Mouse (Mus musculus): Measurements from ENCODE around the gene Axdnd1. TPM values are rescaled to one million over a fixed set of nuclear protein-coding genes. Genes with fewer than 3 reads are reported as not detected.

Gene Axdnd1
- polyA plus RNA-seq, 1 experiment from 2014 or later, result 0.84 TPM

DNA sequence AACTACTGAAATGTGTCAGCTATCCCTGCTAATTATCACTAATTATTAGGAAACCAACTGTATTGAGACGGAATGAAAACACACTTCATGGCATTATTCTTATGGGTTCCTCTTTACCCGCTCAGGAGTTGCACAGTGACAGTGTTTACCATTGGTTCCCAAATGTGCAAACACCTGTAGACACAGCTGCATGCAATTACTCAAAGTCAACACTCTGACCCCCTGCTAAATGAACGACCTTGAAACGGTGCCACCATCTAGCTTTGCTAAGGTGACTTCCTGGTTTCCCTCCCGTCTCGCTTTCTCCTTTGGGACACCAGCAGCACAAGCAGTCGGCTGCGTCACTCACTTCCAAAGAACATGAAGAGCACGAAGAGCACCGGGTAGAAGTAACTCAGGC, 11.5 kb upstream of the Axdnd1 start:
- TF ChIP-seq EP300 (IDR thresholded peaks at IDR 0.05) (no peak), CTCF (IDR thresholded peaks at IDR 0.05) (no peak)
- DNase-seq (ENCODE audit: low spot score) (no peak), ATAC-seq (no peak)
- no peak overlapping the region for H3K9ac ChIP-seq (replicated peaks; ENCODE audit: low read depth)
- H3K27me3 ChIP-seq (replicated peaks; ENCODE audit: insufficient read depth, low read length), result no peaks in the 10 kb centered on the region
- H3K4me3 ChIP-seq (ENCODE audit: low read depth, low read length), result no peak overlapping the region
- H3K36me3 ChIP-seq (ENCODE audit: insufficient read depth, low read length), result peaks cover 49% of the 10 kb centered on the region; the same call in 1 of the 2 replicates
- 70% methylated on average over 10 of the region's 10 CpGs for WGBS
- no peaks in the 10 kb centered on the region for H3K4me1 ChIP-seq (ENCODE audit: insufficient read depth, low read depth, low read length)
- no peak overlapping the region for H3K27ac ChIP-seq (ENCODE audit: low read length)
- H3K9me3 ChIP-seq (ENCODE audit: low read length), result no peaks in the 10 kb centered on the region
- no peak overlapping the region for H3K4me2 ChIP-seq (replicated peaks; ENCODE audit: low read depth, low read length)

DNA sequence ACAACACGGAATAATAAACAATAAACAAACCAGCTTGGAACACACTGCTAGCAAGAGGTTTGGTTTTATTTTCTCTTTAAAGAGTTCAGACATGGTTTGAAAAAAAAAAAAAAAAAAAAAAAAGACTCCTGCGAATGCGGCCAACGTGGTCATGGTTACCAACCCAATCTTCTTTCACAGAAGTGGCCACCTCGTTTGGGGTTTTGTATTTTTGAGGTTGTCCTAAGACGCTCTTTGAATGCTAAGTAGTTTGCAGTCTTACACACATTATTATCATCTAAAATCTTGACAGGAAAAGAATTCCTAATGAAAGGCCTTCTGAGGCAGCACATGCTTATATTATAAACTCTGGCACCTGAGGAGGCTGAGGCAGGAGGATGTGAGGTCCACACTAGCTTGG, 7.5 kb upstream of the Axdnd1 start:
- Histone ChIP-seq H3K9me3 (ENCODE audit: low read length) (no peaks in the 10 kb centered on the region), H3K27ac (ENCODE audit: low read length) (no peak overlapping the region), H3K4me1 (ENCODE audit: insufficient read depth, low read depth, low read length) (no peaks in the 10 kb centered on the region), H3K27me3 (replicated peaks; ENCODE audit: insufficient read depth, low read length) (no peaks in the 10 kb centered on the region), H3K36me3 (ENCODE audit: insufficient read depth, low read length) (peaks cover 39% of the 10 kb centered on the region; the same call in 1 of the 2 replicates), H3K4me2 (replicated peaks; ENCODE audit: low read depth, low read length) (no peak overlapping the region), H3K9ac (replicated peaks; ENCODE audit: low read depth) (no peak overlapping the region), H3K4me3 (ENCODE audit: low read depth, low read length) (no peak overlapping the region)
- DNase-seq (ENCODE audit: low spot score) (no peak), ATAC-seq (no peak)
- 86% methylated on average over 6 of the region's 6 CpGs for WGBS
- no peak for TF ChIP-seq CTCF (IDR thresholded peaks at IDR 0.05)
- TF ChIP-seq EP300 (IDR thresholded peaks at IDR 0.05), result no peak

DNA sequence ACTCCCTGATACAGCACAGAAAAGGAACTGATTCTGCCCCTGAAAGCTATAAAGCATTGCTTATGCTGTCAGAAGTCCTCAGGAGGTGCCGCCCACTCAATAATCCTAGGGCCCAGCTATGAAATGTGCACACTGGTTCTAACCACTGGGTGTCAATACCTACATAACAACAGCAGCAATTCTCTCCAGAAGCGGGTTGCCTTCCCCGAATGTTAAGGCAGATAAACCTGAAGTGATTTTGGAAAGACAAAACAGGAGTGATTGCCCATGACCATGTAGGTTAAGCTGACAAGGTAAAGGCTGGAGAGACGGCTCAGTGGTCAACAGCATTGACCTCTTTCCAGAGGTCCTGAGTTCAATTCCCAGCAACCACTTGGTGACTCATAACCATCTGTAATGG, 4.8 kb upstream of the Axdnd1 start:
- H3K9ac ChIP-seq (replicated peaks; ENCODE audit: low read depth), result no peak overlapping the region
- no peaks in the 10 kb centered on the region for H3K27me3 ChIP-seq (replicated peaks; ENCODE audit: insufficient read depth, low read length)
- no peak for ATAC-seq
- no peak for DNase-seq (ENCODE audit: low spot score)
- no peaks in the 10 kb centered on the region for H3K4me1 ChIP-seq (ENCODE audit: insufficient read depth, low read depth, low read length)
- WGBS, result 90% methylated on average over 4 of the region's 4 CpGs
- no peak overlapping the region for H3K4me3 ChIP-seq (ENCODE audit: low read depth, low read length)
- TF ChIP-seq CTCF (IDR thresholded peaks at IDR 0.05), result no peak
- H3K36me3 ChIP-seq (ENCODE audit: insufficient read depth, low read length), result peaks cover 17% of the 10 kb centered on the region; the same call in 1 of the 2 replicates
- no peaks in the 10 kb centered on the region for H3K9me3 ChIP-seq (ENCODE audit: low read length)
- no peak overlapping the region for H3K27ac ChIP-seq (ENCODE audit: low read length)
- no peak overlapping the region for H3K4me2 ChIP-seq (replicated peaks; ENCODE audit: low read depth, low read length)

DNA sequence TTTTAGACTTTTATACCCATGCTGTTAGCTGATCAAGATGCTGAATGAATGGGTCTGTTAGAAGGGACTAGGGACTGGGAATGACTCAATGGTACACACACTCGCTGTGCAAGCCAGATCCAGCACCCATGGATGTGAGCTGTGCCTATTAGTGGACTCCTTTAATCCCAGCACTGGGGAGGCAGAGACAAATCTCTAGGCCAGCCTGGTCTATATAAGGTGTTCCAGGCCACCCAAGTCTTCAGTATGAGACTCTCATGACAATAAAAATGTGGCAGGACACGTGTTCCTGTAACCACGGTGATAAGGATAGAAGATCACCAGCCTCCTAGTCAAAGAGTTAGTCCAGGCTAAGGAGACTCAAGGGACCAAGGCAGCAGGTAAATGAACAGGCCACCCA, 3.1 kb upstream of the Axdnd1 start:
- 84% methylated on average over 3 of the region's 3 CpGs for WGBS
- Histone ChIP-seq H3K4me1 (ENCODE audit: insufficient read depth, low read depth, low read length) (no peaks in the 10 kb centered on the region; the same call in 1 of the 2 replicates), H3K27me3 (replicated peaks; ENCODE audit: insufficient read depth, low read length) (no peaks in the 10 kb centered on the region), H3K9me3 (ENCODE audit: low read length) (no peaks in the 10 kb centered on the region), H3K4me2 (replicated peaks; ENCODE audit: low read depth, low read length) (no peak overlapping the region), H3K4me3 (ENCODE audit: low read depth, low read length) (no peak overlapping the region), H3K9ac (replicated peaks; ENCODE audit: low read depth) (no peak overlapping the region), H3K27ac (ENCODE audit: low read length) (no peak overlapping the region), H3K36me3 (ENCODE audit: insufficient read depth, low read length) (peaks cover 5% of the 10 kb centered on the region; the same call in 1 of the 2 replicates)
- no peak for ATAC-seq
- DNase-seq (ENCODE audit: low spot score), result no peak
- no peak for TF ChIP-seq EP300 (IDR thresholded peaks at IDR 0.05)
- no peak for TF ChIP-seq CTCF (IDR thresholded peaks at IDR 0.05)

DNA sequence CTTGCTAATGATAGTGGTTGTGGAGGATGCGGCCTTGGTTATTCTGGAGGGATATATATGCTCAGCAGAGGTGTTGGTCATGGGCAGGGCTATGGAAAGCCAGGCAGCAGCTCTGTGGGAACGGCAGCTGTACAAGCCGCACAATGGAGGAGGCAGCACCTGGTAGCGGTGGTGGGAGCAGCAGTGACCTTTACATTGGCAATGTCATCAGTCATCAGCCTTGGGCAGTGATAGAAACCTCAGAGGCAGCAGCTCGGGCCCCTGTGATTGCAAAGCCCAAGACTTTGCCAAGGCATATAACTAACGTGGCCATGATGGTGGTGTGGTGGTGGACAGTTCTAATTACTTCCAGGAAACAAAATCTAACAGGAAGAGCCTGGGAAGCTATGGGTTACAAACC, 2.5 kb upstream of the Axdnd1 start:
- no peak overlapping the region for H3K9ac ChIP-seq (replicated peaks; ENCODE audit: low read depth)
- peaks cover 5% of the 10 kb centered on the region; the same call in 1 of the 2 replicates for H3K36me3 ChIP-seq (ENCODE audit: insufficient read depth, low read length)
- 83% methylated on average over 6 of the region's 6 CpGs for WGBS
- no peak overlapping the region for H3K27ac ChIP-seq (ENCODE audit: low read length)
- TF ChIP-seq CTCF (IDR thresholded peaks at IDR 0.05) (no peak), EP300 (IDR thresholded peaks at IDR 0.05) (no peak)
- DNase-seq (ENCODE audit: low spot score), result no peak
- no peak for ATAC-seq
- H3K4me1 ChIP-seq (ENCODE audit: insufficient read depth, low read depth, low read length), result no peaks in the 10 kb centered on the region; the same call in 1 of the 2 replicates
- no peak overlapping the region for H3K4me2 ChIP-seq (replicated peaks; ENCODE audit: low read depth, low read length)
- no peaks in the 10 kb centered on the region for H3K27me3 ChIP-seq (replicated peaks; ENCODE audit: insufficient read depth, low read length)
- no peaks in the 10 kb centered on the region for H3K9me3 ChIP-seq (ENCODE audit: low read length)
- H3K4me3 ChIP-seq (ENCODE audit: low read depth, low read length), result no peak overlapping the region

DNA sequence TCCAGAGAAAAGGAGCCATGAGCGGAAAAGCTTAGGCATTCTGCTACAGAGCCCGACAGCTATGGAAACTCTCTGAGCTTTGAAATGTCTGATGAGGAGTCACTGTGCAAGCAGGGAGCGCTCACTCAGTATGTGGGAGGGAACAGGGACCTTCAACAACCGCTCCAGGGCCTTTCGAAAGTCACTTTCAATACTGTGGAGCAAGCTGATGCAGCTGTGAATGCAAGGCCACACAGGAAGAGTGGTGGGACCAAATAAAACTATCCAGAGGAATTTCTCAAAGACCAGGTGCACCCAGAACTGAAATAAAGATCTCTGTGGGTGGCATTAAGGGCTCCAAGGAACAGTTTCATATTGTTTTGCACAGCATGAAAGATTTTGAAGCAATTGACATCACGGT, 1.9 kb upstream of the Axdnd1 start:
- Histone ChIP-seq H3K4me2 (replicated peaks; ENCODE audit: low read depth, low read length) (no peak overlapping the region), H3K27me3 (replicated peaks; ENCODE audit: insufficient read depth, low read length) (no peaks in the 10 kb centered on the region), H3K9ac (replicated peaks; ENCODE audit: low read depth) (no peak overlapping the region), H3K27ac (ENCODE audit: low read length) (no peak overlapping the region), H3K36me3 (ENCODE audit: insufficient read depth, low read length) (peaks cover 5% of the 10 kb centered on the region; the same call in 1 of the 2 replicates), H3K4me3 (ENCODE audit: low read depth, low read length) (no peak overlapping the region), H3K9me3 (ENCODE audit: low read length) (no peaks in the 10 kb centered on the region), H3K4me1 (ENCODE audit: insufficient read depth, low read depth, low read length) (no peaks in the 10 kb centered on the region; the same call in 1 of the 2 replicates)
- 73% methylated on average over 6 of the region's 6 CpGs for WGBS
- no peak for TF ChIP-seq CTCF (IDR thresholded peaks at IDR 0.05)
- no peak for TF ChIP-seq EP300 (IDR thresholded peaks at IDR 0.05)
- DNase-seq (ENCODE audit: low spot score) (no peak), ATAC-seq (no peak)

DNA sequence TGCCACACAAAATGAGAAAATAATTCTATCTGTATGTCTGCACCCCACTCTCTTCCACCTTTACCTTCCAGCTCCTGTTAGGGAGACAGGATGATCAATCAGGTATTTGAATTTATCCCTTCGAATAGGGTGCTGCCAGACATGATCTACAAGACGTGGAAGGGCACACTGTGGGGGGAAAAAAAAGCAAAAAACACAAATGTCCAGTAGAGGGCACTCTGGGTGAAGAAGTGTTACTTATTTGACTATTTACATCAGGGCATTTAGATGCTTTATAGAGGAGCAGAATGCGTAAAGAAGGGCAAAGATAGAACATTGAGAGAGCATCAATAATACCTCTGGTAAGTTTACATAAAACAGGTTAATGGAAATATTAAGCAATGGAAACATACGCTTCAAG, 2.8 kb downstream of the Axdnd1 start:
- peak; percentile 38 for DNase-seq (ENCODE audit: low spot score)
- 58% methylated on average over 4 of the region's 4 CpGs for WGBS

More for the DNA sequence above, 2.8 kb downstream of the Axdnd1 start:
- Histone ChIP-seq H3K9me3 (ENCODE audit: low read length) (no peaks in the 10 kb centered on the region), H3K36me3 (ENCODE audit: insufficient read depth, low read length) (no peaks in the 10 kb centered on the region), H3K9ac (replicated peaks; ENCODE audit: low read depth) (no peak overlapping the region), H3K27ac (ENCODE audit: low read length) (no peak overlapping the region), H3K4me3 (ENCODE audit: low read depth, low read length) (no peak overlapping the region), H3K4me2 (replicated peaks; ENCODE audit: low read depth, low read length) (no peak overlapping the region), H3K4me1 (ENCODE audit: insufficient read depth, low read depth, low read length) (no peaks in the 10 kb centered on the region; the same call in 1 of the 2 replicates), H3K27me3 (replicated peaks; ENCODE audit: insufficient read depth, low read length) (no peaks in the 10 kb centered on the region)
- no peak for ATAC-seq
- peak; percentile 62 for TF ChIP-seq CTCF (IDR thresholded peaks at IDR 0.05)
- TF ChIP-seq EP300 (IDR thresholded peaks at IDR 0.05), result no peak
